Mouse (Mus musculus) ES-Bruce4 (cell line): ENCODE results near the gene Klf1.

Experiments used
- CTCF ChIP-seq: IDR thresholded peaks from one replicate; pipeline ENCODE4 v1.8.1; 2011; ENCODE audit warnings: low read depth, low read length
- EP300 ChIP-seq: IDR thresholded peaks from 2 replicates; pipeline ENCODE4 v1.6.1; 2011; ENCODE audit warnings: low read depth, low read length; ENCODE audit not compliant: insufficient read depth
- POLR2A ChIP-seq: IDR thresholded peaks from one replicate; pipeline ENCODE4 v1.8.1; 2011; ENCODE audit warnings: low read length; ENCODE audit not compliant: insufficient read depth

DNA sequence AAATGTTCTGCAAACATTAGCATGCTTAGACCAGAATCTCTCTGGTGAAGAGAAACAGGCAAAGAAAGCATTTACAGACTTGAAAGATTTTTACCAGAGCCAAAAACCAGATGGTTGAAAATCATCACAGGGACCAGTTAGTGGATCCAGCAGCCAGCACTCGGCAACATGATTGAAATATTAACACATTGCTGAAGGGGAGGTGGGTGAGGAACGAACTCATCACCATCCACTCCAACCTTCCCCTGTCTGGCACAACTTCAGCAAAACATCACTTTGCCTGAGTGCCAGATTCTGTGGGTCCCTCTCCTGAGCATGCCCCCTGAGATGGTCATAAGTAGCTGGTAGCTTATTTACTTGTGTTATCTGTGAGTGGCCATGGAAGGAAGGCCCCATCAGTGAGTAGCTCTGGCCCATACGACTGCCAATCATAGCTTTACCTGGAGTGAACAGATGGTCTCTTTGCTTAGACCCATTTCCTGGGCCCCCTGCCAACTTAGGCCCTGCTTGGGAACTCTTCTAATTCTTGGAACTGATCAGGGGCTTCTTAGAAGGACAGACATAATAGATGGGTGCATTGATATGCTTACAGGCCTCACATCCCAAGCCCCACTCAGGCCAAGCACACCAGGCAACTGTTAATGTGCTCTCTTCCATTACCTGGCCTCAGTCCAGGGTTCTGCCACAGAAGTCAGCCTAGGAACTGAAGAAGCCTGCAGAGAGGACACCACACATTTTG is 24.3 kb upstream of the Klf1 start:
- TF ChIP-seq POLR2A (no peak), CTCF (no peak), EP300 (no peak)
